ENCODE assay signal across 13 mouse cellular contexts in the genomic region with DNA sequence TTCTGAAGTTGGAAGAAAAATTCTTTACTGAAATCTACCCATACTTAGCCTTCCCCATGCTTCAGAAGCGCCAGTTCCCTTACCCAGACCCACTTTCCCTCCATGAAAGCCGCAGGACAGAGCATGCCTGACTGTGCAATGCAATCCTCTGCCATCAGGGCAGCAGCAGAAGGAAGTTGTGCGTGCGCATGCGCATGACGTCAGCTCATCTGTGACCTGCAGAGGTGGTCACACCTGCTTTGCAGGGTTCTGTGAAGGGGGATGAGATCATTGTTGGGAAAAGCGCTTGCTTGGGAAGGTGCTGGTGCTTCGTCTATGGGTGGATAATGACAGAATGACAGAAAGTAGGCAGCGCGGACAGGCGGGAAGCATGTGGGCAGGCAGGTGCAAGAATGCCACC.
"Had no signal": no experiment of that assay in that cellular context is flagged by ENCODE, and none has a peak within 500 bp of the region (broad histone marks: within the 10 kb centered on the region; RNA-seq: fewer than 3 reads in every experiment).

No protein-coding gene starts in this region.

- H3K27me3 ChIP-seq: limb, embryonic 15.5 days; neural tube, embryonic 13.5 days had no signal

- H3K27ac ChIP-seq: kidney, postnatal 0 days; limb, embryonic 15.5 days; liver, embryonic 12.5 days; neural tube, embryonic 13.5 days had no signal

- H3K4me3 ChIP-seq: limb, embryonic 15.5 days; liver, embryonic 12.5 days; neural tube, embryonic 13.5 days had no signal

- H3K36me3 ChIP-seq: limb, embryonic 15.5 days; liver, embryonic 12.5 days; neural tube, embryonic 13.5 days had no signal

- H3K4me2 ChIP-seq: limb, embryonic 15.5 days; liver, embryonic 12.5 days; midbrain, embryonic 11.5 days; neural tube, embryonic 13.5 days had no signal

- DNase-seq: kidney, adult 8-10 months; kidney, postnatal 36 days; layer of hippocampus, adult 9-11 months; layer of hippocampus, postnatal 36 days; retina, postnatal 1 day; thymus, postnatal 36 days had no signal

- ATAC-seq: intestine, embryonic 16.5 days; liver, embryonic 12.5 days; midbrain, embryonic 16.5 days had no signal

- H3K9me3 ChIP-seq: limb, embryonic 15.5 days; liver, embryonic 12.5 days; neural tube, embryonic 13.5 days had no signal

- H3K9ac ChIP-seq: limb, embryonic 15.5 days; liver, embryonic 12.5 days; neural tube, embryonic 13.5 days had no signal
